Mouse (Mus musculus) kidney, postnatal 36 days (tissue): Measurements from ENCODE around the gene Ranbp9.

Experiments used
- DNase-seq, 2 experiments: peaks; one replicate each; pipeline ENCODE4 v3.0.0; 2021 to 2022; ENCODE audit warnings: mixed read lengths in 2 of 2

The Ranbp9 gene

GRCm38 (mm10) chr13:43447721-43448120 is 33.4 kb downstream of the Ranbp9 start:
- DNase-seq: no peak

- DNase-seq: no peak
Measured at GRCm38 (mm10) chr13:43445754-43446153, 35.3 kb downstream of the Ranbp9 start.

GRCm38 (mm10) chr13:43444717-43445116 is 36.4 kb downstream of the Ranbp9 start:
- DNase-seq: no peak

GRCm38 (mm10) chr13:43443706-43444105 is 37.4 kb downstream of the Ranbp9 start:
- DNase-seq: no peak

- no peak for DNase-seq
Measured at GRCm38 (mm10) chr13:43442551-43442950, 38.5 kb downstream of the Ranbp9 start.

GRCm38 (mm10) chr13:43440376-43440775 is 40.7 kb downstream of the Ranbp9 start:
- no peak for DNase-seq

- no peak for DNase-seq
Measured at GRCm38 (mm10) chr13:43433395-43433794, 47.7 kb downstream of the Ranbp9 start.

- DNase-seq: no peak
Measured at GRCm38 (mm10) chr13:43428436-43428835, 52.6 kb downstream of the Ranbp9 start.

GRCm38 (mm10) chr13:43415249-43415648 is 65.8 kb downstream of the Ranbp9 start:
- no peak for DNase-seq

- DNase-seq: peak; percentile 38 to 40
Measured at GRCm38 (mm10) chr13:43413611-43414010, 67.5 kb downstream of the Ranbp9 start.

- DNase-seq: no peak
Measured at GRCm38 (mm10) chr13:43412311-43412710, 68.8 kb downstream of the Ranbp9 start.

GRCm38 (mm10) chr13:43399576-43399975 is 81.5 kb downstream of the Ranbp9 start:
- DNase-seq: no peak

- DNase-seq: peak; percentile 94 to 99
Measured at GRCm38 (mm10) chr13:43398297-43399080, 82.6 kb downstream of the Ranbp9 start, which contains the start of gene Nol7. Gene Nol7 (plus strand): TSS chr13:43398390.

GRCm38 (mm10) chr13:43397700-43398296 is 83.3 kb downstream of the Ranbp9 start:
- no peak for DNase-seq

- no peak for DNase-seq
Measured at GRCm38 (mm10) chr13:43385321-43385720, 95.8 kb downstream of the Ranbp9 start.

GRCm38 (mm10) chr13:43379989-43380388 is 101.1 kb downstream of the Ranbp9 start:
- no peak for DNase-seq

GRCm38 (mm10) chr13:43374918-43375432 is 106.1 kb downstream of the Ranbp9 start:
- DNase-seq: peak; percentile 10 to 29

- DNase-seq: no peak
Measured at GRCm38 (mm10) chr13:43374205-43374604, 106.9 kb downstream of the Ranbp9 start.

- DNase-seq: no peak
Measured at GRCm38 (mm10) chr13:43372892-43373291, 108.2 kb downstream of the Ranbp9 start.

- no peak for DNase-seq
Measured at GRCm38 (mm10) chr13:43370063-43370462, 111.0 kb downstream of the Ranbp9 start.

GRCm38 (mm10) chr13:43365825-43366184 is 115.3 kb downstream of the Ranbp9 start:
- DNase-seq: peak in 1 of 2 experiments; percentile 8

GRCm38 (mm10) chr13:43364985-43365824 is 115.9 kb downstream of the Ranbp9 start, which contains the start of gene Sirt5:
Gene Sirt5 (plus strand): TSS chr13:43365496.
- peak; percentile 90 to 95 for DNase-seq

GRCm38 (mm10) chr13:43362353-43362752 is 118.7 kb downstream of the Ranbp9 start:
- peak; percentile 52 to 77 for DNase-seq
